Mouse (Mus musculus) cerebellum, adult 2 months (tissue): ENCODE results near the gene Cdk9.

Source experiments
- CTCF ChIP-seq: fragments of 200-500 bp; IDR thresholded peaks from 2 replicates; pipeline ENCODE4 v1.5.1; 2011; ENCODE audit warnings: low read depth, mild to moderate bottlenecking, control low read depth, low read length, moderate library complexity, borderline replicate concordance; ENCODE audit not compliant: insufficient read depth
- POLR2A ChIP-seq: fragments of 200-500 bp; IDR thresholded peaks from 2 replicates; pipeline ENCODE4 v1.6.1; 2011; ENCODE audit warnings: low read length, control low read depth, borderline replicate concordance; ENCODE audit not compliant: insufficient read depth

DNA sequence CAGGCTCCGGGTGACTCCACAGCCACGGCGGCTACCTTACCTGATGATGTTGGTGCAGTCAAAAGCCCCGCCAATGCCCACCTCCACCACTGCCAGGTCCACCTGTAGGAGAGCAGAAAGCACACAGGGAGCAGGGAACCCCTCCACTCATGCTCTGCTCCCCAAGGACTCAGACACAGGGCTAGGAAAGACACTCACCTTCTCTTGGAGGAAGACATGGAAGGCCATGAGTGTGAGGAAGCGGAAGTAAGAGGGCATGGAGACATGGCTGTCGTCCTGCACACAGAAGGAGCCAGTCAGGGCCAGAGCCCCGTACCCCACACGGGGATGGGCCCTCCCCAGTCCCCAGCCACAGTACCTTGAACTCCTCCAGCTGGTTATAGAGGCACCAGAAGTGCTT, 25.3 kb downstream of the Cdk9 start:
- no peak for TF ChIP-seq CTCF
- TF ChIP-seq POLR2A: no peak
